Mouse (Mus musculus) R1 (cell line): ENCODE data around the gene Cep170b.

Experiments
- DNase-seq: peaks from one replicate; pipeline ENCODE4 v3.0.0-alpha.2; 2018; ENCODE audit warnings: low read depth, low spot score

Gene Cep170b

DNA sequence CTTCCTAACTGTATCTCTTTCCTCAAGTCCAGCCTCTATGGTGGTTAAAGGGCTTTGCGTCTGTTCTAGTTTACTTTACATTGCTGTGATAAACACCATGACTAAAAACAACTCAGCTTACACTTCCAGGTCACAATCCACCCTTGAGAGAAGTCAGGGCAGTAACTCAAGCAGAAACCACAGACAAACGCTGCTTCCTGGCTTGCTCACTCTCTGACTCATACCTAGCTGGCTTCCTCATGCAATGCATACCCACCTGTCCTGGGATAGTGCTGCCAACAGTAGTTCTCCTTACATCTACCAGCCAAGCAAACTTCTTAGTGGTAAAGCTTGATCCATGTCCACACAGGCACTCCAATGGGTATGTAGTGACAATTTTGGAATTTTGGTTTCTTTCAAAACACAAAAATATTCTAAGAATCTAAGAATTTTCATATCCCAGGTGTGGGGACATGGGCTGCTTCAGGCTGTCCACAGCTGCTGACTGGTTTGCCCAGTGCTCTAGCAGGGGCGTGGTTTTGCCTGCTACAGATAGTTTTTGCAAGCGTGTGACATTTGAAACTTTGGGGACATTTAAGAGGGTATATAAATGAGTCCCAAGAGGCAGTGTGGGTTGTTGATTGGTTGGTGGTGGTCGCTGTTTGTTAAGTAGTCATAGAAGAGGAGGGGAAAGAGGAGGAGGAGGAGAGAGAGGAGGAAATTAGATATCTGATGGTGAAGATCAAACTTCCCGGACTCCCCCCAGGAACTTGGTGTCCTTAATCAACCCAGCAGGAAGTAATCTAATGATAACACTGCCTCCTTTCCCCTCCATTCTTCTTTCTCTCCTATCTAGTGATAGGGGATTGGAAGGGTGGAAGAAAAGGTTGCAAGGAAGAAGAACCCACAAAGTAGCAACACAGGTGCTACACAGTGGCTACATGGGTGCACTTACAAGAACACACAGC, 17.6 kb upstream of the Cep170b start:
- no peak for DNase-seq

- peak; percentile 81 for DNase-seq
Measured at GRCm38 (mm10) chr12:112706704-112707572, 13.3 kb upstream of the Cep170b start.

- DNase-seq, result no peak
Measured at GRCm38 (mm10) chr12:112707573-112707869, 12.7 kb upstream of the Cep170b start.

DNA sequence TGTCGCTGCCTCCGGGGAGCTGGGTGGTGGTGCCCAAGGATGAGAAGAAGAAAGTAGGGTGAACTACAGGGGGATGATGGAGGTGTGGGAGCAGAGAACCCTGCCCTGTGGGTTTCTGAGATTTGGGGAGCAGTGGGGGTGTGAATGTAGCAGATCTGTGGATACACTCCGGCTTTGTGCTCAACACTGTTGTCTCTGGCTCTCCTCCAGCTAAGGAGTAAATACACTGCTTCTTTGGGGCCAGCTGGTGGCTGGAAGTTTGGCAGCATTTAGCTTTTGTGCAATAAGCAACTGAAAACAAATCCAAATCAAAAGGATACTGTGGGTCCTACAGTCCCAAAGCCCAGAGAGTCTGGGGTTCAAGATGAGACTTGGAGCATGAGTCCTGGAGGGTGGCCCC, 6.3 kb upstream of the Cep170b start:
- no peak for DNase-seq

DNA sequence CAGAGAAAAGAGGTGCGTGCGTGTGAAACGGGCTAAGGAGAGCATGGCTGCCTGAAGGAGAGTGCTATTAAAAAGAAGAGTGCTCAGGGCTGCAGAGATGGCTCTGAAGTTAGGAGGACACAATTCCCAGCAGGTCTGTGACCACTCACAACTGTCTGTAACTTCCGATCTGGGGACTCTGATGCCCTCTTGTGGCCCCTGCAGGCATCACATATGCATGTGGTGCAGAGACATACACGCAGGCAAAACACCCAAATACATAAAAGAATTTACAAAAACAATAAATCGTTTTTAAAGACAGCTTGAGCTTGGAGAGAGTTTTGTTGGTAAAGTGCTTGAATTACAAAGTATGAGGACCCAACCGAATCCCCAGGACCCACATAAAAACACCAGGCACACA, 3.1 kb upstream of the Cep170b start:
- peak; percentile 76 for DNase-seq

GRCm38 (mm10) chr12:112718995-112719394, 1.3 kb upstream of the Cep170b start:
- no peak for DNase-seq

- no peak for DNase-seq
Measured at GRCm38 (mm10) chr12:112720890-112721423, 702 bp downstream of the Cep170b start.

DNA sequence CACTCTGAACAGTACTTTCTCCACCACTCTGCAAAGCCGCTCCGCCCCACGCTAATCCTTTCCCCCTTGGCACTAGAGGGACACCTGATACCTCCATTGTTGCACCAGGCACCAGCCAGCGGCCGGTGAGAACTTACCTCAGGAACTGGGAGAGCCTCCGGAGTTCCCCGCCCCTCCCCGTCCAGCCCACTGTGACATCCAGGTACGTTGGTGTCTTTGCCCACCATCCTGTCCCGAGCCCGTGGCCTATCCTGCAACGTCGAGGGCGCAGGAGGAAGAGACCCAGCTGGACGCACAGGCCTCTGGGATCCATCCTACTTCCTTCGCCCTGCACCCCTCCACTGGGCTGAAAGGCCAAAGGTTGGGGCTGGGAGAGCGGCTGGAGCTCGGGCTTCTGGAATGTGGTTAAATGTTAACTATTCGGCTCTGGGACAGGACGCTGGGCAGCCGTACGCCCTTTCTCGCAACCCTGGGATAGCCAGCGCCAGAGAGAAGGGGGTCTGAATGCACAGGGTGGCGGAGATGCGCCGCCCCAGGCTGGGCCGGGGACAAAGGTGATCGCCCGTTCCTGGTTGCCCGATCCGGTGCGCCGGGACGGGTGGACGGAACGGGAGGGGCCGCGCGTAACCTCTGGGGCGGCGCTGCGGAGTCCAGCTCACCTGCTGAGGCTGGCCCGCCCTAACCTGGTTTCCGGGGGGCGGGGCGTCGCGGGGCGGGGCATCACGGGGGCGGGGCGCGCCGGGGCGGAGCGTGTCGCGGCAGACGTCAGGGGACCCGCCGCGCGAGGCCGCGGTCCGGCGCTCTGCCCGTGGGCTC, 1.4 kb downstream of the Cep170b start:
- DNase-seq, result peak; percentile 96

GRCm38 (mm10) chr12:112722240-112723027, 2.2 kb downstream of the Cep170b start:
- DNase-seq, result peak; percentile 39

DNA sequence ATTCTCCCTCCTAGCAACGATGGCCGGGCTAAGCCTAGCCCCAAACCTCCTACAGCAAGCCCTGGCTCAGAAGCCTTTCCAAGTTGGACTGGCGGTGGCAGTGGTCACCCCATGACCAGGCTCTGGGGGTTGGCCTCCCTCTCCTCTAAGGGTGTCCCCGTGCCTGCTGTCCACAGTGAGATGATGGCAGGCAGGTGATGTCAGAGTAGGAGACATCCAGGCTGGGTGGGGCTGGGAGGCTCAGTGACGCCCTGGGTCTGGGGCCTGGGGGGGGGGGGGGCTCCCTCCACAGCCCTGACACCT, 2.7 kb downstream of the Cep170b start:
- DNase-seq, result no peak

GRCm38 (mm10) chr12:112723445-112723844, 3.2 kb downstream of the Cep170b start:
- DNase-seq, result no peak

GRCm38 (mm10) chr12:112724077-112724805, 4.0 kb downstream of the Cep170b start:
- DNase-seq, result peak; percentile 89

DNA sequence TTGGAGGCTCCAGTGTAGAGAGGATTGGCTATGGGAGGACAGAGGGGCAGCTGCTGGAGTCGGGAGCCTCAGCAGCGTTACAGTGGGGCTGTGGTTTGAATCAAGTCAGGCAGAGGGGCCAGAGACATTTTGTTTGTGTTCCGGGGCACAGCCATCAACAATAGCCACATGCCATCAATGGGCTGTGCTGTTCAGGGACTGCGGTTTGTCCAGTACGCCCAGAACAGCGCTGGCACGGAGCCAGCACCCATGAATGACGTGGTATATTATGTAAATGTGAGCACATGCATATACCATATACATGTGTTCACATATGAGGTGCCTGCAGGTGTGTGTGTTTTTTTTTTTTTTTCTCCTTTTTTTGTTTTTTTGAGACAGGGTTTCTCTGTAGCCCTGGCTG, 7.5 kb downstream of the Cep170b start:
- DNase-seq, result no peak

DNA sequence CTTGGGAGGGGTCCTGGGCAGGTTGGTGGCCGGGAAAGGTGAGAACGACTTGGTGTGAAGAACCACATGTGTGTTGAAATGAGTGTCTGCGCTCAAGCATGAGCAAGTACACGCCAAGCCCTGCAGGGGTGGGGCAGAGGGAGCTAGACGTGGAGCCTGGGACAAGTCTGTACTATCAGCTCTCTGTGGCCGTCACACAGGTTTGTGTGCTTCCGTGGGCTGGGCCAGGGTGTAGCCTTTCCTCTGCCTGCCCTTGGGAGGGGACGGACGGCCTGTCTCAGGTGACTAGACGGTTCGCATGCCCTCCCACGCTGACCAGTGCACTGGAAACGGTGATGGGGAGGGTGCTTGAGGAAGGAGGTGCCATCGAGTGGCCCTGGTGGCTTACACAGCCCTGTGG, 10.6 kb downstream of the Cep170b start:
- DNase-seq, result no peak

- no peak for DNase-seq
Measured at GRCm38 (mm10) chr12:112732591-112732990, 12.3 kb downstream of the Cep170b start.

DNA sequence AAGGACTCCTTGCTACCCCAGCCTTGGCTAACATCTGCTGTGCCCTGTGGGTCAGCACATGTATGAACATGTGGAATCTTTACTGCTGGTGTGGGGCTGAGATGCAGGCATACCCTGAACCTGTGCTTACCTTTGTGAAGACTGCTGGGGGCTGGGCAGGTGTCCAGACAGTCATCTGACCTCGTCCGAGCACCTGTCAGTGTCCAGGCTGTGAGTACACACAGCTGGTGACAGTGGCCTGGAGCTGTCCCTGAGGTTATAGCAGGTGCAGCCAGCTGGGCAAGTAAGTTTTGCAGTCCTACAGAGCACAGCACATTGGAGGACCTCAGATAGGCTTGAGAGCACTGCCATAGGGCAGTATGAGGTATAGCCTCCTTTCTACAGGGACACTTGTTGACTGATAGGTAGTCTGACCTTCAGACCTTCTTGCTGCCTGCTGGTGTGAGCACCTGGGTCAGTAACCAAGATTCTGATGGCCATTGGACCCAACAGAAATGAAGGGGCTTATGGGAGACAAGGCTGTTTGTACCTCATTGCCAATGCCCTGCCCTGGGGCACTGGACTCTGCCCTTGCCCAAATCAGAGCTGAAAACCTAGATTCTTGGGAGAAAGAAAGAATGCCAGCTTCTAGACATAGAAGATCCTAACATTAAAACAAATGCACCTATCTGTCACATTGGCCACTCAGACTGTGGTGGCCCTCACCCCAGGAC, 14.0 kb downstream of the Cep170b start:
- DNase-seq, result no peak

- no peak for DNase-seq
Measured at GRCm38 (mm10) chr12:112734881-112735655, 14.8 kb downstream of the Cep170b start.

- DNase-seq, result no peak
Measured at GRCm38 (mm10) chr12:112735896-112736635, 15.8 kb downstream of the Cep170b start.
